Mouse (Mus musculus) cerebellum, adult 8-10 months (tissue): ENCODE results near the gene Angptl4.
"Not testable (repeated sequence)": the region's sequence is repeated elsewhere in the genome, so short reads cannot be mapped to it uniquely, and the experiment has no call there.

Source experiments
- DNase-seq: peaks from one replicate; pipeline ENCODE4 v3.0.0; 2022

Angptl4 gene

GRCm38 (mm10) chr17:33754656-33755055 is 27.0 kb downstream of the Angptl4 start:
- DNase-seq, result no peak

- DNase-seq, result no peak
Observed at GRCm38 (mm10) chr17:33752297-33752696, 29.3 kb downstream of the Angptl4 start.

- no peak for DNase-seq
Observed at GRCm38 (mm10) chr17:33751181-33751580, 30.4 kb downstream of the Angptl4 start.

GRCm38 (mm10) chr17:33749451-33749850 is 32.2 kb downstream of the Angptl4 start:
- DNase-seq, result no peak

- DNase-seq, result no peak
Observed at GRCm38 (mm10) chr17:33746011-33746410, 35.6 kb downstream of the Angptl4 start.

- no peak for DNase-seq
Observed at GRCm38 (mm10) chr17:33744686-33745384, 36.8 kb downstream of the Angptl4 start.

- no peak for DNase-seq
Observed at GRCm38 (mm10) chr17:33742420-33742819, 39.2 kb downstream of the Angptl4 start.

- not testable (repeated sequence) for DNase-seq
Observed at GRCm38 (mm10) chr17:33733526-33733925, 48.1 kb downstream of the Angptl4 start.

- DNase-seq, result not testable (repeated sequence)
Observed at GRCm38 (mm10) chr17:33732556-33733083, 49.0 kb downstream of the Angptl4 start.

GRCm38 (mm10) chr17:33729215-33729614 is 52.4 kb downstream of the Angptl4 start:
- no peak for DNase-seq

- DNase-seq, result no peak
Observed at GRCm38 (mm10) chr17:33728396-33728795, 53.2 kb downstream of the Angptl4 start.
